Mouse (Mus musculus) liver, embryonic 14.5 days (tissue): ENCODE measurements at regions not wholly inside any gene's neighbourhood (a gene's known extent, or its start where the extent isn't known, plus 50 kb on each side); places are given as distances from the start of the nearest gene placed in this dataset.

Source experiments
- CTCF ChIP-seq: IDR thresholded peaks from 2 replicates; pipeline ENCODE4 v1.5.1; 2016; ENCODE audit warnings: antibody characterized with exemption, low read depth, control low read depth
- EP300 ChIP-seq: IDR thresholded peaks from 2 replicates; pipeline ENCODE4 v1.6.1; 2016; ENCODE audit warnings: antibody characterized with exemption, low read depth

DNA sequence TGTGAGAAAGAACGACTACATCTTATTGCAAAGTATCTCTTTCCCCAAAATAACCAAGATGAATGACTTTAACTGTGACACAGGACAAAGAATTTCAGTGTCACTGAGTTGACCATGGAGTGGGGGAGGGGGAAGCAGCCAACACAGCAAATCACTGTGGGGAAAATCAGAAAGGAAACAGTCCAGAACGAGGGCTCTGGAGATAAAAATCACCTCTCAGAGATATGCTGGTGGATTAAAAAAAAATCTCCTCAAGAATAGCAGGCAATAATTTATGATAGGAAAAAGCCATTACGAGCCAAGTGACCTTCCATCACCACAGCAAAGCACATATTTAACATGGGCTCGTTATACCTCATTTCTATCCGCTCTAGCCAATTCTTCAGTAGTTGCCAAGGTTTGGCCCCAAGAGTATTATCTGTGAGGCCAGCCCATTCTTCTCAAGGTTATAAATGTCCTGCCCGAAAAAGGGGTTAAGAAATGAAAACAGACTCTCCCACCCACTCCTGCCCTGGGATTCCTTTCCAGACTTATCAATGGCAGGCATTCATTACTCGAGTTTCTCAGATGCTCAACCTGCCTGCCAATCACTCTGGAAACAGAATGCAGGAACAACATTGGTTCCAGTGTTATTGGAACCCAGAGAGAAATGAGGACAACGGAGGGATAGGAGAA is 181.6 kb upstream of the Clint1 start:
- TF ChIP-seq CTCF (no peak), EP300 (no peak)
